Mouse (Mus musculus): ENCODE measurements around the gene Stat2. TPM values are rescaled to one million over a fixed set of nuclear protein-coding genes. Genes with fewer than 3 reads are reported as not detected.
"Not testable (repeated sequence)": the region's sequence is repeated elsewhere in the genome, so short reads cannot be mapped to it uniquely, and the experiment has no call there.

The Stat2 gene
- polyA plus RNA-seq, 1 experiment from 2014 or later, result 25.6 TPM

DNA sequence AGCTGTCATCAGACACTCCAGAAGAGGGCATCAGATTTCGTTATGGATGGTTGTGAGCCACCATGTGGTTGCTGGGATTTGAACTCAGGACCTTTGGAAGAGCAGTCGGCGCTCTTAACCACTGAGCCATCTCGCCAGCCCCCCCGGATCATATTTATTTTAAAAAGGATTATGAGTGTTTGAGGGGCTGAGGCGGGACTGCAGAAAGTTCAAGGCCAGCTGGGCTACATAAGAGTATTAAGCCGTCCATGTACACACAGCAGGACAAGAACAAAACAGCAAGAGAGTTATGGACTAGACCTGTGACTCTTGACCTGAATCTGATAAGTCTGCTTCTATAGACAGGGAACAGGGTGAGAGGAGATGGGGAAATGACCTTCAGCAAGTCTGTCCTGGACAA is 10.0 kb upstream of the Stat2 start:
- not testable (repeated sequence) for ATAC-seq (ENCODE audit: low FRiP score, low read depth); H3K4me3 ChIP-seq; H3K4me1 ChIP-seq; H3K9ac ChIP-seq; H3K9me3 ChIP-seq; H3K4me2 ChIP-seq (replicated peaks); H3K27ac ChIP-seq; H3K36me3 ChIP-seq; H3K27me3 ChIP-seq (replicated peaks)
- WGBS, result 84% methylated on average over 7 of the region's 7 CpGs

DNA sequence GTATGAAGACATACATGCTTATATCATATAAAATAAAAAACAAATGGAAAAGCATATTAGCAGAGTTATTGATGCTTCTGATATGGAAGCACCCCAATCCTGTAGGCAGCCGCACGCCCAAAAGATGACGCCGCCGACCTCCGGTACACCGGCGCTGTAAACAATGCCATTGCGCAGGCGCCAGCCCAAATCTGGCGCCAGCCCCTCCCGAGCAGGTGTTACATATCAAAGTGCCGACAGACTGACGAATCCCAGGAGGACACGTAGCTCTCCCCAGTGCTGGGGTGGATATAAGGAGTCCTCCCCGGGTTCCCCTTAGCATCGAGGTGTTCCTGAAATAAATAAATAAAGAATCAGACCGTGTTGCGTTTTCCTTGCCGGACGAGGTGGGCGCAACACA is 8.1 kb upstream of the Stat2 start:
- H3K27me3 ChIP-seq (replicated peaks), result no peaks in the 10 kb centered on the region
- no peaks in the 10 kb centered on the region for H3K4me1 ChIP-seq
- no peak overlapping the region for H3K9ac ChIP-seq
- 83% methylated on average over 22 of the region's 22 CpGs for WGBS
- H3K4me2 ChIP-seq (replicated peaks), result no peak overlapping the region
- no peaks in the 10 kb centered on the region for H3K36me3 ChIP-seq
- H3K27ac ChIP-seq, result no peak overlapping the region
- H3K4me3 ChIP-seq, result no peak overlapping the region
- no peak for ATAC-seq (ENCODE audit: low FRiP score, low read depth)
- H3K9me3 ChIP-seq, result no peaks in the 10 kb centered on the region

DNA sequence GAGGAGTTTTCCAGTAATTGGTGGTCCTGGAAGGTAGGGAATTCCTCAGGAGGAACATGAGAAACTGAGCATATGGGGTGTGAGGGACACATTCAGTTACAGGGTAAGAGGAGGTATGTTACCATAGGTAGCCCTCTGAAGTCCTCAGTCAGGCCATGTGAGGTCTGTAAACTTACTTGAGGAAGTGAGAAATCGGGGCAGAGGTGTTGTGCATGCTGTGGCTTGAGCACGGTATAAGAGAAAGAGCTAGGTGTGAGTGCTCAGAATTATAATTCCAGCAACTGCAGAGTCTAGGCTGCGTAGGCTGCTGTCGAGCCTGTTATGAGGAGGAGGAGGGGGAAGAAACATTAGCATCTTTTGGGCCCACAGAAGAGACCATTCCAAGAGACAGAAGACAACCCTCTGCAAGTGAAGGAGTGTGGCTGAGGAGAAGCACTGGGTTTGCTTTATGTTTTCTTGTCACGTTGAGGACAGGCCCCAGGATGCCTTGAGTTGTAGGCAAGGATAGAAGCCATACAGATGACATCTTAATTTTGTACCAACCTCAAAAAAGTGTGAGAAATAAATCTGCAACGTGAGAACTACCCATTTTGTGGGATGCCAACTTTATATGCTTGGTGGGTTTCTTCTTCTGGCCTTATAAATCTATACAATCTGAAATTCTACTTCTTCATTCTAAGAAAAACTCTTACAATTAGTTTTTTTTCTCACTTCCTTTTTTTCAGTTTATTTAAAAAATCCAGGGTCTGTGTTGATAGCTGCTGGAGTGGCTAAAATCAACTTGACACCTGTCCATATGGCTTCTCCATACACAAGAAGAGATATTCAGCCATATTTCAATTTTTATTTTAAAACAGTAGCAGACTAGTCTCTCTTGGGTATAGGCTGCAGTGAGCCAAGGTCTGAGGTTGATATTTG is 6.7 kb upstream of the Stat2 start:
- H3K36me3 ChIP-seq, result no peaks in the 10 kb centered on the region
- H3K9me3 ChIP-seq, result no peaks in the 10 kb centered on the region
- no peak overlapping the region for H3K27ac ChIP-seq
- H3K4me3 ChIP-seq, result no peak overlapping the region
- WGBS, result 80% methylated on average over 6 of the region's 6 CpGs
- H3K4me1 ChIP-seq, result no peaks in the 10 kb centered on the region
- H3K9ac ChIP-seq, result no peak overlapping the region
- no peak for ATAC-seq (ENCODE audit: low FRiP score, low read depth)
- H3K27me3 ChIP-seq (replicated peaks), result no peaks in the 10 kb centered on the region
- no peak overlapping the region for H3K4me2 ChIP-seq (replicated peaks)

DNA sequence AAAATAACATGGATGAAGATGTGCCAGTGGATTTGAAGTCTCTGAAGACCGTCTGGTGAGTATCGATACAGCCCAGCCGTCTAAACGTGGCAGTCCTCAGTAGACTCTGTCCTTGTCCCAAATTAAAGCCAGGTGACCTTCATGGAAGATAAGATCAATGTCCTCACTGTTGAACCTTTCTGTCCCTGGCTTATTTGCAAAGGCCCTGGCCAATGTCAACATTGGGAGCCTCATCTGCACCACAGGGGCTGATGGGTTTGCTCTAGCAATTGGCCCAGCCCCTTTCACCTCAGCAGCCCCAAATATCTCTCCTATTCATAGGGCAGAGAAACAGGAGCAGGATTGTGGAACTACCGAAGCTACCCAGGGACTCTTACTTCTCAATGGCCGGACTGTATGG is 2.0 kb upstream of the Stat2 start, which contains the start of gene Apof:
TSS of gene Apof (plus strand) at position 301 of the 400 bp plus-strand sequence.
- Histone ChIP-seq H3K9me3 (no peaks in the 10 kb centered on the region), H3K27me3 (replicated peaks) (no peaks in the 10 kb centered on the region), H3K4me3 (no peak within 1 kb of the TSS), H3K9ac (no peak within 1 kb of the TSS), H3K27ac (no peak within 1 kb of the TSS), H3K4me2 (replicated peaks) (no peak within 1 kb of the TSS), H3K4me1 (peaks cover 4% of the 10 kb centered on the region; the same call in 1 of the 2 replicates), H3K36me3 (no peaks in the 10 kb centered on the region)
- WGBS, result 82% methylated on average over 6 of the region's 6 CpGs
- ATAC-seq (ENCODE audit: low FRiP score, low read depth), result no peak

GRCm38 (mm10) chr10:128269206-128269910 is 1.0 kb upstream of the Stat2 start:
- no peak overlapping the region for H3K4me2 ChIP-seq (replicated peaks)
- H3K9ac ChIP-seq, result no peak overlapping the region
- H3K27me3 ChIP-seq (replicated peaks), result no peaks in the 10 kb centered on the region
- H3K27ac ChIP-seq, result no peak overlapping the region
- no peak overlapping the region for H3K4me3 ChIP-seq
- peaks cover 4% of the 10 kb centered on the region; the same call in 1 of the 2 replicates for H3K4me1 ChIP-seq
- H3K36me3 ChIP-seq, result no peaks in the 10 kb centered on the region
- ATAC-seq (ENCODE audit: low FRiP score, low read depth), result no peak
- no peaks in the 10 kb centered on the region for H3K9me3 ChIP-seq
- 88% methylated on average over 16 of the region's 16 CpGs for WGBS

GRCm38 (mm10) chr10:128270866-128271265 is 507 bp downstream of the Stat2 start:
- peak overlapping the region; percentile 69 for H3K4me3 ChIP-seq
- no peaks in the 10 kb centered on the region for H3K36me3 ChIP-seq
- H3K27ac ChIP-seq, result 0 out of 2 replicates have a peak overlapping the region, but pooled peaks have one; percentile 54
- H3K9me3 ChIP-seq, result no peaks in the 10 kb centered on the region
- H3K4me2 ChIP-seq (replicated peaks), result peak overlapping the region; percentile 64
- peak overlapping the region; percentile 77 for H3K9ac ChIP-seq
- peaks cover 4% of the 10 kb centered on the region; the same call in 1 of the 2 replicates for H3K4me1 ChIP-seq
- WGBS, result 44% methylated on average over 7 of the region's 7 CpGs
- 0 out of 2 replicates have a peak, but pooled peaks have one; percentile 3 for ATAC-seq (ENCODE audit: low FRiP score, low read depth)
- H3K27me3 ChIP-seq (replicated peaks), result no peaks in the 10 kb centered on the region

DNA sequence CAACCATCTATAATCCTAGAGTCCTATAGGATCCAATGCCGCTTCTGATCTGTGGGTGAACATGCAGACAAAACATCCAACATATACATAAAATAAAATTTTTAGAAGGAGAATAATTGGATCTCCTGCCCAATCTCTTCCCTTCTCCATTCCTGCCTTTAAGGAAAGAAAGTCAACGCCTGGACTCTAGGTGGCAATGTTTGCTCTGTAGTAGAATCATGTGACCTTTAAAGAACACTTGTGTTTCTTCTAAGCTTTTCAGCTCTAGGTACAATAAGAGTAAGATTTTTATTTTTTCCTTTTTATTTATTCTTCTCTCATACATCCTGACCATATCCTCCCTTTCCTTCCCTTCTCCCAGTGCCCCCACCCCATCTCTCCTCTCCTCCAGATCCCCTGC is 1.5 kb downstream of the Stat2 start:
- Histone ChIP-seq H3K27me3 (replicated peaks) (no peaks in the 10 kb centered on the region), H3K4me2 (replicated peaks) (no peak overlapping the region), H3K27ac (no peak overlapping the region), H3K4me1 (peaks cover 4% of the 10 kb centered on the region; the same call in 1 of the 2 replicates), H3K9me3 (no peaks in the 10 kb centered on the region), H3K4me3 (no peak overlapping the region), H3K36me3 (peaks cover 5% of the 10 kb centered on the region; the same call in 1 of the 2 replicates), H3K9ac (no peak overlapping the region)
- no peak for ATAC-seq (ENCODE audit: low FRiP score, low read depth)
- 71% methylated on average over 2 of the region's 2 CpGs for WGBS

DNA sequence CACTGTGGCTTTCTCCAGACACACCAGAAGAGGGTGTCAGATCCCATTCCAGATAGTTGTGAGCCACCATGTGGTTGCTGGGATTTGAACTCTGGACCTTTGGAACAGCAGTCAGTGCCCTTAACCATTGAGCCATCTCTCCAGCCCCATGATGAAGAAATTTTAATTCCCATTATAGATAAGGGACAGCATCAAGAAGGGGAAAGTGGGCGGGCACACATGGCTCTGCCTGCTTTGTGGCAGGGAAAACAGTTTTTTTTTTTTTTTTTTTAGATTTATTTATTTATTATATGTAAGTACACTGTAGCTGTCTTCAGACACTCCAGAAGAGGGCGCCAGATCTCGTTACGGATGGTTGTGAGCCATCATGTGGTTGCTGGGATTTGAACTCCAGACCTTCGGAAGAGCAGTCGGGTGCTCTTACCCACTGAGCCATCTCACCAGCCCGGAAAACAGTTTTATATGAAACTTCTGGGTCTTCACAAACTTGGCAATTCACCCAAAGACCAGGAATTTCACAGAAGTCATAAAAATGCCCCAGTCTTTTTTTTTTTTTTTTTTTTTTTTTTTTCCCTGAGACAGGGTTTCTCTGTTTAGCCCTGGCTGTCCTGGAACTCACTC is 2.6 kb downstream of the Stat2 start:
- not testable (repeated sequence) for H3K4me3 ChIP-seq; H3K9ac ChIP-seq; H3K4me1 ChIP-seq; H3K27ac ChIP-seq; H3K4me2 ChIP-seq (replicated peaks); H3K9me3 ChIP-seq; H3K27me3 ChIP-seq (replicated peaks); ATAC-seq (ENCODE audit: low FRiP score, low read depth)
- 93% methylated on average over 5 of the region's 7 CpGs for WGBS
- H3K36me3 ChIP-seq, result peaks cover 14% of the 10 kb centered on the region

DNA sequence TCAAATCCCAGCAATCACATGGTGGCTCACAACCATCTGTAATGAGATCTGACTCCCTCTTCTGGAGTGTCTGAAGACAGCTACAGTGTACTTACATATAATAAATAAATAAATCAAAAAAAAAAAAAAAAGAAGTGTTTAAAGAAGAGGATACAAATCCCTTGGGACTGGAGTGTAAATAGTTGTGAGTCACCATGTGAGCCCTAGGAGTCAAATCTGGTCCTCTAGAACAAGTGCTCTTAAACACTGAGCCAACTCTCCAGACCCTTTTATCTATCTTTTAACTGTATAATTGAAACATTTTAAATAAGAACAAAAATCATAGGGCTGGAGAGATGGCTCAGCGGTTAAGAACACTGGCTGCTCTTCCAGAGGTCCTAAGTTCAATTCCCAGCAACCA is 5.0 kb downstream of the Stat2 start:
- WGBS, result 98% methylated on average over 1 of the region's 1 CpGs

DNA sequence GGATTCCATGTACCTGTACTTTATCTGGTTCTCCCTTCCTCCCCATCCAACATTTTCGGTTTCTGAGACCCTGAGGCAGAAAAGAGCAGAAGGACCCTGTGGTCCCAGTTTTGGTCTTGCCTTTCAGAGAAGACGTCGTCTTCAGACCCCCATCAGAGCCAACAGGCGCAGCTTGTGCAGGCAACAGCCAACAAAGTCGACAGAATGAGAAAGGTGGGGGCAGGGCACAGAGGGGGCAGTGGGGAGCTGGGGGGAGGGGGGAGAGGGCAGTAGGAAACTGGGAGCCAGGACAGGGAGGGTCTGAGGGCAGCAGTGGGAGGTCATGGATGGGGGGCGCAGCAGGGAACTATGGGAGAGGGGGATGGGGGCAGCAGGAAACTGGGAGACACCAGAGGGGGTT is 7.8 kb downstream of the Stat2 start:
- peaks cover 59% of the 10 kb centered on the region for H3K36me3 ChIP-seq
- no peaks in the 10 kb centered on the region for H3K27me3 ChIP-seq (replicated peaks)
- no peak overlapping the region for H3K4me2 ChIP-seq (replicated peaks)
- H3K9ac ChIP-seq, result no peak overlapping the region
- ATAC-seq (ENCODE audit: low FRiP score, low read depth), result no peak
- WGBS, result 65% methylated on average over 6 of the region's 6 CpGs
- no peak overlapping the region for H3K27ac ChIP-seq
- no peak overlapping the region for H3K4me3 ChIP-seq
- H3K4me1 ChIP-seq, result no peaks in the 10 kb centered on the region
- no peaks in the 10 kb centered on the region for H3K9me3 ChIP-seq

More for the DNA sequence above, 5.0 kb downstream of the Stat2 start:
- not testable (repeated sequence) for H3K27ac ChIP-seq; H3K9me3 ChIP-seq; ATAC-seq (ENCODE audit: low FRiP score, low read depth); H3K4me2 ChIP-seq (replicated peaks); H3K4me3 ChIP-seq; H3K4me1 ChIP-seq; H3K9ac ChIP-seq; H3K27me3 ChIP-seq (replicated peaks)
- peaks cover 33% of the 10 kb centered on the region for H3K36me3 ChIP-seq

DNA sequence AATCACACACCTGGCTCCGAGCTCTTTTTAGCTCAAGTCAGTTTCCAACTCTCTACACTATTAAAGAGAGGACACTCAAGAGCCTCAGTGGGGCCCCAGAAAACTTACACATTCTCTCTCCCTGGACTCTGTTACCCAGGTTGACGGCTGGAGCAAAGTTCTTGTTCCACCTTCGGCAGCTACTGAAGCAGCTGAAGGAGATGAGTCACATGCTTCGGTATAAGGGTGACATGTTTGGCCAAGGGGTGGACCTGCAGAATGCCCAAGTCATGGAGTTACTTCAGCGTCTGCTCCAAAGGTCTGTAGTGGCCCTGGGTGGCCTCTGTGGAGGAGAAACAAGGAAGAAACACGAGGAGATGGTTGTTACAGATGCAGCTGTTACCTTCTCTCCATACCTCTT is 10.6 kb downstream of the Stat2 start:
- no peak for ATAC-seq (ENCODE audit: low FRiP score, low read depth)

DNA sequence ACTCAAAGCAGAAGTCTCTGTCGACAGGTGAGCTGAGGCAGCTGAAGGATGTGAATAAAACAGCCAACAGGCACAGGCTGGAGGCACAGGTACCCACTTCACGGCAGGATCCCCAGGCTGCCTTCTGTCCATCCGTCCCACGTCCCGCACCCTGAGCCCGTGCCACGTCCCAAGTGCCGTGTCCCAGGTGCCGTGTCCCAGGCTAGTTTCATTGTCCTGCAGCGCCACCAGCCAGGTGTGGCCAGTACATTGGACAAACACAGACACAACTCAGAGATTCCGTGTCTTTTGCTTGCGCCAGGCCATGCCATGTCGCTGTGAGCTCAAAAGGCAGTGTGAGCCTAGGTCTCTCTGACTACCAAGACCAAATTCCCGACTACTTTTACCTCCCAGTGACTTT is 11.3 kb downstream of the Stat2 start:
- no peak overlapping the region for H3K4me3 ChIP-seq
- H3K36me3 ChIP-seq, result peaks cover 82% of the 10 kb centered on the region
- H3K9ac ChIP-seq, result no peak overlapping the region
- H3K4me2 ChIP-seq (replicated peaks), result no peak overlapping the region
- H3K27me3 ChIP-seq (replicated peaks), result no peaks in the 10 kb centered on the region
- H3K27ac ChIP-seq, result no peak overlapping the region
- H3K9me3 ChIP-seq, result no peaks in the 10 kb centered on the region
- 94% methylated on average over 14 of the region's 14 CpGs for WGBS
- H3K4me1 ChIP-seq, result no peaks in the 10 kb centered on the region
- no peak for ATAC-seq (ENCODE audit: low FRiP score, low read depth)

More for the DNA sequence above, 10.6 kb downstream of the Stat2 start:
- H3K36me3 ChIP-seq, result peaks cover 78% of the 10 kb centered on the region
- H3K9ac ChIP-seq, result no peak overlapping the region
- no peak overlapping the region for H3K4me2 ChIP-seq (replicated peaks)
- H3K4me1 ChIP-seq, result no peaks in the 10 kb centered on the region
- WGBS, result 92% methylated on average over 6 of the region's 6 CpGs
- H3K9me3 ChIP-seq, result no peaks in the 10 kb centered on the region
- H3K4me3 ChIP-seq, result no peak overlapping the region
- H3K27me3 ChIP-seq (replicated peaks), result no peaks in the 10 kb centered on the region
- no peak overlapping the region for H3K27ac ChIP-seq
